Mouse (Mus musculus) MEL (cell line): ENCODE measurements at regions not wholly inside any gene's neighbourhood (a gene's known extent, or its start where the extent isn't known, plus 50 kb on each side); places are given as distances from the start of the nearest gene placed in this dataset.

ENCODE experiments used
- CHD2 ChIP-seq: IDR thresholded peaks from 2 replicates; pipeline ENCODE4 v1.6.1; 2011; ENCODE audit warnings: low read length, improper control_type of control experiment
- CTCF ChIP-seq, 3 experiments: IDR thresholded peaks in 2 of 3; conservative IDR thresholded peaks in 1 of 3; 2 replicates each; pipeline ENCODE4 v1.5.1; 2011 to 2012; ENCODE audit warnings: low read length in 3 of 3, low read depth in 2 of 3, mild to moderate bottlenecking in 2 of 3, improper control_type of control experiment in 1 of 3, inconsistent platforms in 1 of 3, mixed read lengths in 1 of 3, moderate library complexity in 1 of 3; ENCODE audit not compliant: control insufficient read depth in 1 of 3, insufficient read depth in 1 of 3, poor library complexity in 1 of 3, severe bottlenecking in 1 of 3
- EP300 ChIP-seq, 2 experiments: IDR thresholded peaks; 2 replicates each; pipeline ENCODE4 v1.6.1; 2011; ENCODE audit warnings: improper control_type of control experiment in 2 of 2, low read length in 2 of 2, low read depth in 1 of 2, mild to moderate bottlenecking in 1 of 2
- JUND ChIP-seq: IDR thresholded peaks from 2 replicates; pipeline ENCODE4 v1.6.1; 2011; ENCODE audit warnings: low read depth, mild to moderate bottlenecking, improper control_type of control experiment, low read length
- MEF2A ChIP-seq: IDR thresholded peaks from 2 replicates; pipeline ENCODE4 v1.6.1; 2014; ENCODE audit warnings: low read depth, mild to moderate bottlenecking, inconsistent platforms, low read length, improper control_type of control experiment; ENCODE audit not compliant: poor library complexity, insufficient replicate concordance, severe bottlenecking; ENCODE audit errors: extremely low read depth
- POLR2A ChIP-seq, 2 experiments: IDR thresholded peaks; 2 replicates each; pipeline ENCODE4 v1.6.1; 2011 to 2012; ENCODE audit warnings: low read length in 2 of 2, mild to moderate bottlenecking in 2 of 2, control low read depth in 1 of 2, improper control_type of control experiment in 1 of 2, low read depth in 1 of 2, moderate library complexity in 1 of 2; ENCODE audit not compliant: control insufficient read depth in 1 of 2, insufficient read depth in 1 of 2, poor library complexity in 1 of 2
- POLR2AphosphoS5 ChIP-seq: IDR thresholded peaks from 2 replicates; pipeline ENCODE4 v1.6.1; 2012; ENCODE audit warnings: low read depth, borderline replicate concordance, mild to moderate bottlenecking, inconsistent platforms, low read length, moderate library complexity, mixed read lengths
- RAD21 ChIP-seq: IDR thresholded peaks from 2 replicates; pipeline ENCODE4 v1.6.1; 2011; ENCODE audit warnings: mild to moderate bottlenecking, low read depth, low read length, improper control_type of control experiment
- TCF12 ChIP-seq: IDR thresholded peaks from 2 replicates; pipeline ENCODE4 v1.6.1; 2014; ENCODE audit warnings: low read depth, mild to moderate bottlenecking, inconsistent platforms, low read length, improper control_type of control experiment, moderate library complexity
- UBTF ChIP-seq: IDR thresholded peaks from 2 replicates; pipeline ENCODE4 v1.6.1; 2012; ENCODE audit warnings: low read depth, mild to moderate bottlenecking, inconsistent platforms, low read length, improper control_type of control experiment, moderate library complexity, borderline replicate concordance; ENCODE audit not compliant: insufficient read depth

- TF ChIP-seq CHD2 (no peak), CTCF (IDR thresholded peaks at IDR 0.05 in 2 of 3, conservative IDR thresholded peaks at IDR 0.05 in 1 of 3; ENCODE audit: control insufficient read depth in 1 of 3, insufficient read depth in 1 of 3, low read depth in 2 of 3, low read length in 3 of 3, poor library complexity in 1 of 3, severe bottlenecking in 1 of 3) (no peak), POLR2A (IDR thresholded peaks at IDR 0.05; ENCODE audit: control insufficient read depth in 1 of 2, insufficient read depth in 1 of 2, low read depth in 1 of 2, low read length in 2 of 2, poor library complexity in 1 of 2) (no peak), TCF12 (no peak), MEF2A (no peak), RAD21 (no peak), JUND (no peak), EP300 (IDR thresholded peaks at IDR 0.05; ENCODE audit: low read depth in 1 of 2, low read length in 2 of 2) (no peak), POLR2AphosphoS5 (no peak), UBTF (no peak)
Observed at GRCm38 (mm10) chr12:31185933-31186845, 54.4 kb upstream of the Gm6993 start.
